Mouse (Mus musculus) liver, adult 2 months (tissue): Measurements from ENCODE around the gene Dnaaf3.

Experiments
- CTCF ChIP-seq: fragments of 200-500 bp; IDR thresholded peaks from 2 replicates; pipeline ENCODE4 v1.5.1; 2011; ENCODE audit warnings: low read depth, low read length, control low read depth
- POLR2A ChIP-seq: fragments of 200-500 bp; IDR thresholded peaks from 2 replicates; pipeline ENCODE4 v1.6.1; 2011; ENCODE audit warnings: low read length, control low read depth; ENCODE audit not compliant: insufficient read depth; ENCODE audit errors: extremely low read depth

DNA sequence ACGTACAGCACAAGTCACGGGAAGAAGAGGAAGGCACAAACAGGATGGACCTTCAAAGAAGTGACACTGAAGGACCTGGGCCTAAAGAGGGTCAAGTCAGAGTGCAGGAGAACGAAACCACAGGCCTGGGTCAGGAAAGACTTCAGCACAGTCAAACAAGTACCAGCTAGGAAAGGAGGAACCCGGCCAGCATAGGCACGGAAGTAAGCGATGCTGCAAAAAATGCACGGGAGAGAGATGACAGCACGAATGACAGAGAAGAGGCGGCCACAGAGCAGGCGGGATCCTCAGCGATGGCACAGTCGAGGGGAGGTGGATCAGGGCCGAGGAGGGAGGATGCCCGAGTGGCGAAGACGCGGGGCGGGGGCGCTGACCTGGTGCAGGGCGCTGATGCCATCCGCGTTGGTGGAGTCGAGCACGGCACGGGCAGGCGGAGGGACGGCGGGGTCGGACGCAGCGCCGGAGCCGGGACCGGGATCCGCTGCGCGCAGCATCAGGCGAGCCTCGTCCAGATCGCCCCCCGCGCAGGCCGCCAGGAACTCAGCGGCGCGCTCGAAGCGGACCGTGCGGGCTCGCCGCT, 31.3 kb downstream of the Dnaaf3 start:
- TF ChIP-seq CTCF (no peak), POLR2A (no peak)
